In genomic region chr7:3643843-3644242, GRCm38 (mm10) we compare ENCODE assay signal across 9 mouse cellular contexts. TPM values are rescaled to one million over a fixed set of nuclear protein-coding genes. Genes with fewer than 3 reads are reported as not detected.
A peak's percentile ranks its signal among the peaks of the same experiment; 100 is the strongest.
DNase-seq lines count a peak whose midpoint lies in the region; ATAC-seq and TF ChIP-seq lines count a peak whose summit lies in the region.
"Had no signal": no experiment of that assay in that cellular context is flagged by ENCODE, and none has a peak within 500 bp of the region (broad histone marks: within the 10 kb centered on the region; RNA-seq: fewer than 3 reads in every experiment).

No protein-coding gene starts in this region.

- no peak for ATAC-seq in heart, postnatal 0 days (ENCODE audit: insufficient read depth, low read depth)
- ATAC-seq in hindbrain, postnatal 0 days: no peak
- no peak for ATAC-seq in midbrain, embryonic 16.5 days
- no peak for ATAC-seq in cerebellum, adult (ENCODE audit: insufficient number of reproducible peaks, low FRiP score, low TSS enrichment)

- no peak overlapping the region for H3K27ac ChIP-seq in heart, postnatal 0 days (ENCODE audit: low read depth)
- H3K27ac ChIP-seq in embryonic facial prominence, embryonic 10.5 days (replicated peaks): 0 out of 2 replicates have a peak overlapping the region, but pooled peaks have one; percentile 26
- 0 out of 2 replicates have a peak overlapping the region, but pooled peaks have one; percentile 17 for H3K27ac ChIP-seq in hindbrain, postnatal 0 days
- H3K27ac ChIP-seq in midbrain, embryonic 16.5 days (ENCODE audit: low read length): no peak overlapping the region; the same call in 1 of the 2 replicates

- H3K9ac ChIP-seq in heart, postnatal 0 days (replicated peaks; ENCODE audit: low read depth, low read length): no peak overlapping the region
- H3K9ac ChIP-seq in hindbrain, postnatal 0 days (replicated peaks; ENCODE audit: low read length): peak overlapping the region; percentile 25; the same call in 1 of the 2 replicates
- peak overlapping the region; percentile 39; the same call in 1 of the 2 replicates for H3K9ac ChIP-seq in midbrain, embryonic 16.5 days (ENCODE audit: low read depth, low read length)

- WGBS in heart, postnatal 0 days: 25% methylated on average over 9 of the region's 9 CpGs
- WGBS in embryonic facial prominence, embryonic 10.5 days: 24% methylated on average over 9 of the region's 9 CpGs
- 25% methylated on average over 9 of the region's 9 CpGs for WGBS in hindbrain, postnatal 0 days
- 25% methylated on average over 9 of the region's 9 CpGs for WGBS in midbrain, embryonic 16.5 days

- DNase-seq in heart, postnatal 0 days (ENCODE audit: low spot score): no peak
- no peak for DNase-seq in heart, adult 8-10 months (ENCODE audit: low spot score)
- no peak for DNase-seq in embryonic facial prominence, embryonic 10.5 days (ENCODE audit: low spot score)
- DNase-seq in hindbrain, postnatal 0 days (ENCODE audit: low spot score): no peak
- DNase-seq in thymus, postnatal 25 days: no peak
- DNase-seq in left cerebral cortex, adult 18-20 months (ENCODE audit: low spot score in 2 of 2): no peak

- H3K4me1 ChIP-seq in heart, postnatal 0 days (ENCODE audit: control insufficient read depth, insufficient read depth): peaks cover 23% of the 10 kb centered on the region
- H3K4me1 ChIP-seq in embryonic facial prominence, embryonic 10.5 days: peaks cover 37% of the 10 kb centered on the region
- H3K4me1 ChIP-seq in hindbrain, postnatal 0 days (ENCODE audit: insufficient read depth, low read length): peaks cover 23% of the 10 kb centered on the region
- H3K4me1 ChIP-seq in midbrain, embryonic 16.5 days (ENCODE audit: control insufficient read depth, insufficient read depth, low read length): peaks cover 33% of the 10 kb centered on the region

- TF ChIP-seq CTCF in heart, postnatal 0 days (IDR thresholded peaks at IDR 0.05; ENCODE audit: low read depth): no peak
- TF ChIP-seq CTCF in hindbrain, postnatal 0 days (IDR thresholded peaks at IDR 0.05; ENCODE audit: low read depth): no peak

- no peaks in the 10 kb centered on the region for H3K9me3 ChIP-seq in heart, postnatal 0 days (replicated peaks; ENCODE audit: control insufficient read depth, low read length)
- no peaks in the 10 kb centered on the region for H3K9me3 ChIP-seq in embryonic facial prominence, embryonic 10.5 days
- no peaks in the 10 kb centered on the region for H3K9me3 ChIP-seq in hindbrain, postnatal 0 days (ENCODE audit: low read length)
- H3K9me3 ChIP-seq in midbrain, embryonic 16.5 days (replicated peaks; ENCODE audit: control insufficient read depth, low read length, poor library complexity, severe bottlenecking): no peaks in the 10 kb centered on the region

- no peak for TF ChIP-seq EP300 in heart, postnatal 0 days (IDR thresholded peaks at IDR 0.05; ENCODE audit: low read depth)

- H3K4me3 ChIP-seq in heart, postnatal 0 days (ENCODE audit: low read depth, low read length): peak overlapping the region; percentile 40; the same call in 1 of the 2 replicates
- H3K4me3 ChIP-seq in embryonic facial prominence, embryonic 10.5 days: peak overlapping the region; percentile 98
- H3K4me3 ChIP-seq in hindbrain, postnatal 0 days (ENCODE audit: low read length): peak overlapping the region; percentile 97
- peak overlapping the region; percentile 43 for H3K4me3 ChIP-seq in midbrain, embryonic 16.5 days (ENCODE audit: low read depth, low read length)

- no peaks in the 10 kb centered on the region for H3K27me3 ChIP-seq in heart, postnatal 0 days (ENCODE audit: control insufficient read depth, insufficient read depth, low read length)
- H3K27me3 ChIP-seq in embryonic facial prominence, embryonic 10.5 days (replicated peaks; ENCODE audit: low read depth, poor library complexity, severe bottlenecking): no peaks in the 10 kb centered on the region
- H3K27me3 ChIP-seq in hindbrain, postnatal 0 days (ENCODE audit: insufficient read depth, low read length): no peaks in the 10 kb centered on the region
- H3K27me3 ChIP-seq in midbrain, embryonic 16.5 days (ENCODE audit: control insufficient read depth, insufficient read depth, low read depth, low read length): no peaks in the 10 kb centered on the region
- H3K27me3 ChIP-seq: Patski had no signal

- H3K4me2 ChIP-seq in heart, postnatal 0 days (ENCODE audit: low read depth, low read length): peak overlapping the region; percentile 51
- peak overlapping the region; percentile 71 for H3K4me2 ChIP-seq in hindbrain, postnatal 0 days (ENCODE audit: low read depth, low read length)
- peak overlapping the region; percentile 70 for H3K4me2 ChIP-seq in midbrain, embryonic 16.5 days (ENCODE audit: low read length)

- H3K36me3 ChIP-seq in heart, postnatal 0 days (replicated peaks; ENCODE audit: control insufficient read depth, insufficient read depth, low read length): peaks cover 27% of the 10 kb centered on the region
- H3K36me3 ChIP-seq in embryonic facial prominence, embryonic 10.5 days (replicated peaks): peaks cover 61% of the 10 kb centered on the region
- peaks cover 9% of the 10 kb centered on the region; the same call in 1 of the 2 replicates for H3K36me3 ChIP-seq in hindbrain, postnatal 0 days (ENCODE audit: insufficient read depth, low read length)
- H3K36me3 ChIP-seq in midbrain, embryonic 16.5 days (ENCODE audit: control insufficient read depth, insufficient read depth, low read length): peaks cover 12% of the 10 kb centered on the region

RNA-seq across cellular contexts. Expression of gene Cnot3, which starts 1.2 kb away (rescaled TPM):
- 7.5 and 16.8 TPM in 2 replicates for total RNA-seq in heart, postnatal 0 days (2014; rRNA removed; ENCODE audit: low replicate concordance)
- polyA plus RNA-seq in heart, postnatal 0 days (2015; fragmentation: Nextera tagmentation; extraction: Ambion mirVana): 15.9 and 19.4 TPM in 2 replicates
- 10 to 100 TPM; 19.5 to 26.0 (median 23.2) TPM for total RNA-seq in heart, adult 8-10 months (2022)
- polyA plus RNA-seq in embryonic facial prominence, embryonic 10.5 days (2016; fragmentation: Nextera tagmentation; extraction: Ambion mirVana): 85.6 and 88.0 TPM in 2 replicates
- 23.7 and 26.0 TPM in 2 replicates for total RNA-seq in hindbrain, postnatal 0 days (2014; rRNA removed)
- polyA plus RNA-seq in hindbrain, postnatal 0 days (2015; fragmentation: Nextera tagmentation; extraction: Ambion mirVana): 26.4 and 29.8 TPM in 2 replicates
- 37.4 and 38.9 TPM in 2 replicates for polyA plus RNA-seq in midbrain, embryonic 16.5 days (2015; fragmentation: Nextera tagmentation; extraction: Ambion mirVana)
- 10 to 100 TPM; 48.4 to 59.5 TPM for total RNA-seq in left cerebral cortex, adult 18-20 months (2021)

RNA-seq across cellular contexts. Expression of gene Prpf31, which starts 14.1 kb away (rescaled TPM):
- total RNA-seq in heart, postnatal 0 days (2014; rRNA removed; ENCODE audit: low replicate concordance): 32.2 and 47.9 TPM in 2 replicates
- polyA plus RNA-seq in heart, postnatal 0 days (2015; fragmentation: Nextera tagmentation; extraction: Ambion mirVana): 35.3 and 41.5 TPM in 2 replicates
- 10 to 100 TPM; 21.4 to 28.6 (median 25.2) TPM for total RNA-seq in heart, adult 8-10 months (2022)
- polyA plus RNA-seq in embryonic facial prominence, embryonic 10.5 days (2016; fragmentation: Nextera tagmentation; extraction: Ambion mirVana): 179 and 183 TPM in 2 replicates
- 48.6 and 50.8 TPM in 2 replicates for total RNA-seq in hindbrain, postnatal 0 days (2014; rRNA removed)
- polyA plus RNA-seq in hindbrain, postnatal 0 days (2015; fragmentation: Nextera tagmentation; extraction: Ambion mirVana): 77.6 and 78.6 TPM in 2 replicates
- 86.7 and 89.1 TPM in 2 replicates for polyA plus RNA-seq in midbrain, embryonic 16.5 days (2015; fragmentation: Nextera tagmentation; extraction: Ambion mirVana)
- 10 to 100 TPM; 53.0 to 55.2 TPM for total RNA-seq in left cerebral cortex, adult 18-20 months (2021)

RNA-seq across cellular contexts. Expression of gene Tfpt, which starts 14.1 kb away (rescaled TPM):
- total RNA-seq in heart, postnatal 0 days (2014; rRNA removed; ENCODE audit: low replicate concordance): 3.1 and 21.0 TPM in 2 replicates
- polyA plus RNA-seq in heart, postnatal 0 days (2015; fragmentation: Nextera tagmentation; extraction: Ambion mirVana): 14.2 and 16.0 TPM in 2 replicates
- total RNA-seq in heart, adult 8-10 months (2022): 10 to 100 TPM; 17.4 to 22.9 (median 18.9) TPM
- polyA plus RNA-seq in embryonic facial prominence, embryonic 10.5 days (2016; fragmentation: Nextera tagmentation; extraction: Ambion mirVana): 31.0 and 33.0 TPM in 2 replicates
- total RNA-seq in hindbrain, postnatal 0 days (2014; rRNA removed): 14.2 and 17.3 TPM in 2 replicates
- polyA plus RNA-seq in hindbrain, postnatal 0 days (2015; fragmentation: Nextera tagmentation; extraction: Ambion mirVana): 31.4 and 35.9 TPM in 2 replicates
- polyA plus RNA-seq in midbrain, embryonic 16.5 days (2015; fragmentation: Nextera tagmentation; extraction: Ambion mirVana): 31.8 and 37.2 TPM in 2 replicates
- 10 to 100 TPM; 37.0 to 39.4 TPM for total RNA-seq in left cerebral cortex, adult 18-20 months (2021)

RNA-seq across cellular contexts. Expression of gene Leng1, which starts 21.8 kb away (rescaled TPM):
- total RNA-seq in heart, postnatal 0 days (2014; rRNA removed; ENCODE audit: low replicate concordance): 6.0 and 11.9 TPM in 2 replicates
- polyA plus RNA-seq in heart, postnatal 0 days (2015; fragmentation: Nextera tagmentation; extraction: Ambion mirVana): 23.9 and 25.4 TPM in 2 replicates
- 10 to 100 TPM; 10.4 to 12.8 (median 11.8) TPM for total RNA-seq in heart, adult 8-10 months (2022)
- 15.8 and 17.8 TPM in 2 replicates for polyA plus RNA-seq in embryonic facial prominence, embryonic 10.5 days (2016; fragmentation: Nextera tagmentation; extraction: Ambion mirVana)
- 2.2 and 3.6 TPM in 2 replicates for total RNA-seq in hindbrain, postnatal 0 days (2014; rRNA removed)
- polyA plus RNA-seq in hindbrain, postnatal 0 days (2015; fragmentation: Nextera tagmentation; extraction: Ambion mirVana): 10.9 and 13.2 TPM in 2 replicates
- polyA plus RNA-seq in midbrain, embryonic 16.5 days (2015; fragmentation: Nextera tagmentation; extraction: Ambion mirVana): 12.6 and 13.2 TPM in 2 replicates
- total RNA-seq in left cerebral cortex, adult 18-20 months (2021): 1 to 10 TPM; 6.7 to 6.8 TPM

RNA-seq across cellular contexts. Expression of gene Ndufa3, which starts 26.7 kb away (rescaled TPM):
- 915 and 1,160 TPM in 2 replicates for total RNA-seq in heart, postnatal 0 days (2014; rRNA removed; ENCODE audit: low replicate concordance)
- polyA plus RNA-seq in heart, postnatal 0 days (2015; fragmentation: Nextera tagmentation; extraction: Ambion mirVana): 1,410 and 1,523 TPM in 2 replicates
- 1,000 to 10,000 TPM; 2,114 to 2,277 (median 2,237) TPM for total RNA-seq in heart, adult 8-10 months (2022)
- polyA plus RNA-seq in embryonic facial prominence, embryonic 10.5 days (2016; fragmentation: Nextera tagmentation; extraction: Ambion mirVana): 365 and 398 TPM in 2 replicates
- total RNA-seq in hindbrain, postnatal 0 days (2014; rRNA removed): 235 and 572 TPM in 2 replicates
- 664 and 717 TPM in 2 replicates for polyA plus RNA-seq in hindbrain, postnatal 0 days (2015; fragmentation: Nextera tagmentation; extraction: Ambion mirVana)
- 375 and 400 TPM in 2 replicates for polyA plus RNA-seq in midbrain, embryonic 16.5 days (2015; fragmentation: Nextera tagmentation; extraction: Ambion mirVana)
- total RNA-seq in left cerebral cortex, adult 18-20 months (2021): 100 to 1,000 TPM; 543 to 558 TPM

Comparison
In these comparisons a context has a peak if more than half of its experiments do, and no peak if none do; other contexts are left out.
1. H3K27ac ChIP-seq: peak in embryonic facial prominence, embryonic 10.5 days (single experiment) and hindbrain, postnatal 0 days (single experiment); none in heart, postnatal 0 days (single experiment) and midbrain, embryonic 16.5 days (single experiment).
2. H3K4me3 ChIP-seq: peak in every context shown above with its lines; median percentile 98 in embryonic facial prominence, embryonic 10.5 days; 97 in hindbrain, postnatal 0 days; 43 in midbrain, embryonic 16.5 days; 40 in heart, postnatal 0 days.
3. Peak in every context shown above with its lines, with median percentiles within 50 percentile points of each other: H3K4me2 ChIP-seq.